Mouse (Mus musculus) cortical plate, adult 2 months (tissue): ENCODE measurements around the gene Hexim1.

ENCODE experiments used
- CTCF ChIP-seq: fragments of 200-500 bp; IDR thresholded peaks from 2 replicates; pipeline ENCODE4 v1.5.1; 2011; ENCODE audit warnings: mild to moderate bottlenecking, control low read depth, low read length; ENCODE audit not compliant: insufficient read depth; ENCODE audit errors: extremely low read depth
- POLR2A ChIP-seq: fragments of 200-500 bp; IDR thresholded peaks from 2 replicates; pipeline ENCODE4 v1.6.1; 2011; ENCODE audit warnings: mild to moderate bottlenecking, low read length, control low read depth; ENCODE audit not compliant: insufficient read depth; ENCODE audit errors: extremely low read depth

DNA sequence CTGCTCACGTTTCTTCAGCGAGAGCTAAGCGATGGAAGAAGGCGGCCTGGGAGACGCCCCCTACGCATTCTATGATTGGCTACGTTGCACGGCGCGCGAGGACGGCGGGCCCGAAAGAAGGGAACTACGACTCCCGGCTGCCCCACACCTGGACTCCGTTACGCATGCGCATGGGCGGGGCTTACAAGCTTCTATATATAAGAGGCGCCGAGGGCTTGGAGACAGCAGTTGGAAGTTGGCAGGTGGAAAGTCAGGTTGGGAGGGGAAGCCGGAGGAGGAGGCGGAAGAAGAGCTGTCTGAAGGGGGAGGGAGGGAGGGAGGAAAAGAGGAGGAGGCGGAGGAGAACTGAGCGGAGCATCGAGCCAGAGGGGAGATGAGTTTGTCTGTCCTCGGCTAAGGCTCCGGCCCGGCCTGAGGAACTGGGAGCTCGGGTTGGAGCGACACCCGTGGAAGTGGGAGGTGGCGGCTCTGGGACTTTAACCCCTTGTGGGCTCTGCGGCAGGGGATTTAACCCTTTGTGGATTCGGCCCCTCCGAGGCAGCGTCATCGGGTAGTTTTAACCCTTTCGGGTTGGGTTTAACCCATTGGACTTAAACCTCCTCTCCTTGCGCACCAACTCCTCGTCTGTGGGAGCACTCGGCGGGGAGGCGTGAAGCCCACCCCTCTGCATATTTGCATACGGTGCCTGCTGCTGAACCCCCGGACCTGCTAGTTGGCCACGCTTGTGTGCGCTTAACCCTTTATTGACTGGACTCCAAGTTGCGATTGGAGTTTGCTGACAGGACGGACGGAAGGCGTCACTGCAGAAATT lies at the start of gene Hexim1:
- TF ChIP-seq CTCF (no peak), POLR2A (peak; percentile 99)
